Comparison of ENCODE assay signal across 1 mouse cellular context in the genomic region with DNA sequence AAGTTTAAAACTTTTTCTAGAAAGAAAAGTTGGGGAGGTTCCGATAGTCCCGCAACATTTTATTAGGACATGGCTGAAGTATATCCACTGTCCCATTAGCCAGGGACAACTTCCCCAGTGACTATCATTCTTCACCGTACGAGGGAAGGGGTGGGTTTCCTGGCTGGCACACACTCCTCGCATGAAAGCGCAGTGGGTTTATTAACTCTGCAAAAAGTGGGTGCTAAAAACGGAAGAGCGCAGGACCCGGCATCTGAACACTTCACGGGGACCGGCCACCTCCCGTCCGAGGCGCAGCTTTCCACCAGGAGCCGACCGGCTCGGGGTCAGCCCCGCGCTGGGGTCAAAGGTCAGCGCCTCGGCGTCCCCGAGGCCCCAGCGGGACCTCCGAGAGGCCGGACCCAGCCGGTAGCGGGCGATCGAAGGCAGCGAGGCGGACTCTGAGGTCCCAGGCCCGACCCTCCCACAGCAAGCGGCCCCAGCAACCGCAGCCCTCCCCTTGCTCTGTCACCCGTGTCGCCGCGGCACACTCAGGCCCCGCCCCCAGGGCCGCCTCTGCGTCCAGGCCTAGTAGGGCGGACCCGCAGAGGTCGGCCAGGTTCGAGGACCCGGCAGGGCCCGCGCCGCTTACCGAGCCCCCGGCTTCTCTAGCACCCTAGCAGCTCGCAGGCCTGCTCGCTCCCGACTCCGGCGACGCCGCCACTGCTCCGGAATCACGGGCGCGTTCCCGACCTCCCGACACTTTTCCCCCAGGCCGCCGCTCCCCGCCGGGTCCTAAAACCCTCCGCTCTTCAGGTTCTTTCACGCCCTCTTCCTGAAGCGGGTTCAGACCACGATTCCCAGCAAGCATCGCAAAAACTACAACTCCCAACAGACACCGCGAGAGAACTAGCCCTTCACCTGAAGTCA.
A peak's percentile ranks its signal among the peaks of the same experiment; 100 is the strongest.
TF ChIP-seq lines count a peak whose summit lies in the region.

TSS of gene Armh3 (minus strand) at position 704 of the 909 bp plus-strand sequence.

TF ChIP-seq in CH12.LX, 34 proteins besides CTCF, POLR2A, EP300 and RAD21 (continued from another document):
- TF ChIP-seq USF1 (IDR thresholded peaks at IDR 0.05; ENCODE audit: low read depth, low read length) (no peak), MAX (IDR thresholded peaks at IDR 0.05; ENCODE audit: low read length) (no peak; the same call in none of the 2 replicates), ZMIZ1 (IDR thresholded peaks at IDR 0.05; ENCODE audit: low read depth, low read length) (0 out of 2 replicates have a peak, but pooled peaks have one; percentile 12), USF2 (conservative IDR thresholded peaks at IDR 0.05; ENCODE audit: low read depth, low read length) (no peak), ZNF384 (IDR thresholded peaks at IDR 0.05; ENCODE audit: low read depth, low read length) (no peak), POLR2AphosphoS2 (IDR thresholded peaks at IDR 0.05; ENCODE audit: low read depth, low read length) (no peak), CHD1 (IDR thresholded peaks at IDR 0.05; ENCODE audit: low read depth, low read length) (no peak), MEF2A (IDR thresholded peaks at IDR 0.05; ENCODE audit: borderline replicate concordance, low read depth, low read length) (no peak; the same call in 1 of the 2 replicates), GABPA (IDR thresholded peaks at IDR 0.05; ENCODE audit: insufficient replicate concordance, low read depth, low read length) (peak; percentile 21; the same call in 1 of the 2 replicates), PAX5 (IDR thresholded peaks at IDR 0.05; ENCODE audit: low read length) (no peak), NRF1 (IDR thresholded peaks at IDR 0.05; ENCODE audit: low read depth, low read length) (peak; percentile 11; the same call in 1 of the 2 replicates), JUN (IDR thresholded peaks at IDR 0.05; ENCODE audit: insufficient read depth, low read depth, low read length) (no peak), MAFK (IDR thresholded peaks at IDR 0.05; ENCODE audit: insufficient replicate concordance, low read length) (no peak), MYC (IDR thresholded peaks at IDR 0.05; ENCODE audit: low read depth, low read length) (peak; percentile 82), UBTF (IDR thresholded peaks at IDR 0.05; ENCODE audit: low read depth, low read length) (peak; percentile 79; the same call in 1 of the 2 replicates), ZKSCAN1 (IDR thresholded peaks at IDR 0.05; ENCODE audit: borderline replicate concordance, low read depth, low read length) (no peak), CHD2 (IDR thresholded peaks at IDR 0.05; ENCODE audit: low read length) (no peak; the same call in 1 of the 2 replicates), TBP (conservative IDR thresholded peaks at IDR 0.05; ENCODE audit: low read depth, low read length) (no peak), ELF1 (IDR thresholded peaks at IDR 0.05; ENCODE audit: low read depth, low read length) (peak; percentile 97), MAZ (IDR thresholded peaks at IDR 0.05; ENCODE audit: low read depth, low read length) (peak; percentile 73; the same call in 1 of the 2 replicates), MXI1 (IDR thresholded peaks at IDR 0.05; ENCODE audit: low read depth, low read length) (peak; percentile 46; the same call in 1 of the 2 replicates), IRF4 (IDR thresholded peaks at IDR 0.05; ENCODE audit: low read depth, low read length) (peak; percentile 36; the same call in 1 of the 2 replicates), RCOR1 (conservative IDR thresholded peaks at IDR 0.05; ENCODE audit: low read depth, low read length) (no peak; the same call in 1 of the 2 replicates), SMC3 (IDR thresholded peaks at IDR 0.05; ENCODE audit: low read depth, low read length) (no peak)
